Mouse (Mus musculus) erythroblast, embryonic 14.5 days (primary cell): ENCODE results near the gene Adgrb2.

Source experiments
- GATA1 ChIP-seq: IDR thresholded peaks from 2 replicates; pipeline ENCODE4 v1.6.1; 2012; ENCODE audit warnings: low read length, inconsistent platforms, mixed read lengths
- TAL1 ChIP-seq: IDR thresholded peaks from 3 replicates; pipeline ENCODE4 v1.6.1; 2012; ENCODE audit warnings: low read length, inconsistent platforms, mixed read lengths

DNA sequence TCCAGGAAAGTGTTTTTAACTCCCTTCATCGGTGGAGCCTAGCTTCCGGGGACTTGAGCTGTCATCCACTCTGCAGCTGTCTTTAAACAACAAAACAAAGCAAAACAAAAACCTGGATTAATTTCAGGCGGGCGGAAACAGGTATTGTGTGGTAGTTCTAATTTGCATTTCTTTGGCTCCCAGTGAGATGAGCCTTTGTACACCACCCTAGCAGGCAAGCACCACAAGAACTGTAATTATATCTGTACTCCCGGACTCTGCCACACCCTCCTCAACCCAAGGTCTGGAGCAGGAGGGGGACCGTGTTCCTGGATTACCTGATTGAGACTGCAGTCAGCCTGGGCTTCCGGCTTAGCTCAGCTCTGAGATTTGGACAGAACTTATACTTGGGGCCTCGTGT is 14.5 kb upstream of the Adgrb2 start:
- TF ChIP-seq GATA1 (no peak), TAL1 (no peak)
